Mouse (Mus musculus): ENCODE measurements around the gene 5730480H06Rik.

The 5730480H06Rik gene

GRCm38 (mm10) chr5:48421957-48422356, 94.2 kb downstream of the 5730480H06Rik start:
- DNase-seq (ENCODE audit: low spot score) = no peak

DNA sequence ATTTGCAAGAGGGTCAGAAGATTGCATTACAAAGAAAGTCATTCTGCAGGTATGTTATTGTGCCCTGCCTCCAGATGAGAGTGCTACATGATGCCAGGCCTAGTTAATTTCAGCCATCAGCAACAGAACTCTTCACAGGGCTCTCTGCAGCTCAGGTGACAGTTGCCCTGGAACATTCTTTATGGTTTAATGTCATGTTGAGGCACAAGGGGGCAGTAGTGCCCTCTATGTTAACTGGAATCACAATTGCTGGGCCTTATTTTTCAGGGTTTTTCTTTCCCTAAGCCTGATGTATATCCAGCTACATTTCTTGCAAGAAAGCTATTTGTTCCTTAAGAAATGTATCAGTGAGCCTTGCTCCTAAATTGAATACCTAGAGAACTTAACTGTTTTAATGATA, 102.7 kb downstream of the 5730480H06Rik start:
- DNase-seq (ENCODE audit: low spot score) = peak; percentile 8

DNA sequence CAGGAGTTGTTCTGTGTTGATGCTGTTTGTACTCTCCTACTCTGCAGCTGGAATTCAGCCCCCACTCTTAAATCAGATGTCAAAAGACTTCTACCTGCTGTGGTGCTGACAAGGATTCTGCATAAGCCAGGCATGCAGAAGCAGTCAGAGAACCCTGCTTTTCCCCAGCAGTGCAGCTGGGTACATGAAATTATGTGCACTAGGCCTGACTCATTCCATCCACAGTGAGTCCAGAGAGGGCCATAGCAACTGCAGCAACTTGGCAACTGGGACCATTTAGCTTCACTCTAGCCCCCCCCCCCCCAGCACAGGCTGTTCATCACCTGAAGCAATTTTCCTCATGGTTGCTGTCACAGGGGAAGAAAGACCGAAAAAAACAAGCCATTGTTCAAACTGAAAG, 121.1 kb downstream of the 5730480H06Rik start:
- no peak for DNase-seq (ENCODE audit: low spot score)

GRCm38 (mm10) chr5:48460221-48460620, 132.5 kb downstream of the 5730480H06Rik start:
- DNase-seq (ENCODE audit: low spot score) = no peak
